Mouse (Mus musculus) cerebellum, adult 9-11 months (tissue): ENCODE data around the gene Tm4sf4.

Experiments used
- DNase-seq: peaks from one replicate; pipeline ENCODE4 v3.0.0; 2022

Tm4sf4 gene

GRCm38 (mm10) chr3:57480640-57481039 is 55.5 kb downstream of the Tm4sf4 start:
- DNase-seq, result no peak

GRCm38 (mm10) chr3:57481981-57482380 is 56.9 kb downstream of the Tm4sf4 start:
- DNase-seq, result no peak

GRCm38 (mm10) chr3:57486068-57486467 is 61.0 kb downstream of the Tm4sf4 start:
- no peak for DNase-seq

- no peak for DNase-seq
Measured at GRCm38 (mm10) chr3:57487455-57488153, 62.5 kb downstream of the Tm4sf4 start.
